Mouse (Mus musculus): ENCODE results near the gene Chaf1a.

Gene Chaf1a

DNA sequence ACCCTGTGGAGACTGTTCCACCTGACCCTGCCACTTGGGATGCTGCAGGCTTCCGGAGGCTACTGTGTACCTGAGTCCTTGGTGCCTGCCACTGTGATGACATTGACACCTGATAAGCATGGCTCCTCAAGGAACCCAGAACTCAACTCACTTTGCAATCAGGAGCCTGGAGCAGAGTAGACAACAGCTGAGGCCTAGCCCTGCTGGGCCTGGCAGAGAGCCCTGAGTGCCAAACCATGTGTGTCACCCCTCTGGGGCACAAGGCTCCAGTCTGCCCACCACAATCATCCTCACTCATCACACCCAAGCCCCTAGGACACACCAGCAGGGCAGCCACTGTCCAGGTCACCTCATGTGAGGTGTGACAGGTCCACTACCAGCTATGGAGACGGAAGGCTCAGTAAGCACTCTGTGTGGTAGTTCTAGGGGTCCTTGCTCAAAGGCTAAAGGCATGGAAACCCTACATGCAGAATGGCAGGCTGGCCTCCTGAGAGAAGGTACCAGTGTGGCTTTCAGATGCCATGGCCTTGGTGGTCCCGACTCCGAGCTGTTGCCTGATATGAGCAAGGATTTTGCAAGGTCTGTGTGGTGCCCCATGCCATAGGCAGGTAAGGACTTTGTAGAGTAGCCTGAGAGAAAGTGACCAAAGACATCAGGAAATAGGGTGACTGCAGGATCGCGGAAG lies 19.7 kb upstream of the Chaf1a start:
- no peak for DNase-seq (ENCODE audit: low read depth, low spot score)

DNA sequence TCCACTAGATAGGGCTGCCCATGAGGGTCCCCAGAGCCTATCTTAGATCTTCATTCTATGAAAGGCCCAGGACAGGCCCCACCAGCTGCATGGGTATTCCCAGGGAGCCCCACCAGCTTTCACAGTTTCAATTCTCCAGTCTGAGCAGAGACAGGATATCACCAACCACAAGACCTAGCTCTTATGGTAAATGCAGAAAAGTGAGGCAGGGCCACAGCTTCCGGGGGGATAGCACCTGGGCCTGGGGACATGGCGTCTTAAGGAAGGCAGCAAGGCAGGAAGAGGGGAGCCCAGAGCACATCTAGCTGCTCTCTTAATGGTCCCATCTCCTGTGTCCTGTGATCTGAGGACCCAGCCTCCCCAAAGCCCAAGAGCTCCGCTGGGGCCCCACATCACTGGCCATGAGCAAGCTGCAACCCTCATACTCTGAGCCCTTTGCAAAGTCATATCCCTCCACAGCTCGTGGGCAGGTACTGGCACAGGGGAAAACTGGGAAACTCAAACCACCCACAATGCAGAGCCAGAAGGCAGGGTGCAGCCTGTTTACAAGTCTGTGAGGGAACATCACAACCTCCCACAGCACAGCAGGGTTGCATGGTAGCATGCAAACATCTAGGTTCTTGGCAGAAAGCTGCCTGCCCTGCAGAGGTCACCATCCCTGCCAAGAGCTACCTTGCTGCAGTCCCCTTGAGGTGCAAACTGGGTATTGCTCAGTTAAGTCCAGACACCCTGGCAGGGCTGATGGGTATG lies 18.9 kb upstream of the Chaf1a start:
- peak; percentile 73 for DNase-seq (ENCODE audit: low read depth, low spot score)

DNA sequence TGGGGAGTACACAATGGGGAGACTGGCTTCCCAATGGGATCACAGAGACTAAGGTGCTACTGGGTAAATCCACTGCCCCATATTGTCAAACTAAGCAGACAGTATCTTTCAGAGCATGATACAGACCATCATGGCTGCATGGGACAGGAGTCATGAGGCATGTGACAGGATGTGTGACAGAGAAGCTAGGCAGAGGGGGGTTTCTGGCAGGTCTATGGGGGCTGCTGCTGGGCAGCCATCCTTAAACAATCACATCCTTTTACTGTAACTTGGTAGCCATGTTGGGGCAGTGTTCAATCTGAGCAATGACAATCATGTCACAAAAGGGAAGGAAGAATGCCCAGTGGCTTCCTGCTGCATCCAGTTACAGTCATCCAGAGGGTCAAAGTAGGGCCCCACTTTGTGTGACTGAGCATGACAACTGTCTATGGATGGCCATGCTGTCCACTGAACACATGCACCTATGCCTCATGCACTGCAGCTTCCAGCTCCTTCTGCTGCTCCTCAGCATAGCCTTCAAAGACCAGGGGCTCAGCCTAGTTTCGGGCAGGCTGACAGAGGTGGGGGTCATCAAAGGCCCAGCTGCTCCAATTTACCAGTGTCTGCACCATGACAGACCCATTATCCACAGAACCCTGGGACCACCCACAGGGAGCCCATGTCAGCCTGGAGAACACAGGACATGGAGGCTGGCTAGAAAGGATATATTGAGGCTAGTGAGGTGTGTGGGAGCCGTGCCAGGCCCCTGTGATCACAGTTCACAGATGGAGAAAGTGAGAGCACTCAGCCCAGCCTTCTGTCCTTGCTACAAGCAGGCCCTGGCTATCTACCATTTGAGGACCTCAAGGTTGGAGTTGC lies 17.9 kb upstream of the Chaf1a start:
- DNase-seq (ENCODE audit: low read depth, low spot score): no peak

DNA sequence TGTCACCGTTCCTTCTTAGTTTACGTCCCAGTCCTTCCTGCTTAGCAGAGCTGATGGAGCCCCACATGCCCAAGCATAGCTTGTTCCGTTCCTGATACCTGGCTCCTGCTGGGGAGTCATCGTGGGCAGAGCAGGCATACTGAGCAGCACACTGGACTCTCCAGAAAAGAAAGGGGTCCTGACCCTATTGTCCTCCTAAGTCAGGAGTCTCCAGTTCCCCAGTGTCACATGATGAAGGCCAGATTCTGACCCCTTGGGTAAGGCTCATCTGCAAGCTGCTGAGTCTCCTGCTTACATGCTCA lies 17.3 kb upstream of the Chaf1a start:
- no peak for DNase-seq (ENCODE audit: low read depth, low spot score)

DNA sequence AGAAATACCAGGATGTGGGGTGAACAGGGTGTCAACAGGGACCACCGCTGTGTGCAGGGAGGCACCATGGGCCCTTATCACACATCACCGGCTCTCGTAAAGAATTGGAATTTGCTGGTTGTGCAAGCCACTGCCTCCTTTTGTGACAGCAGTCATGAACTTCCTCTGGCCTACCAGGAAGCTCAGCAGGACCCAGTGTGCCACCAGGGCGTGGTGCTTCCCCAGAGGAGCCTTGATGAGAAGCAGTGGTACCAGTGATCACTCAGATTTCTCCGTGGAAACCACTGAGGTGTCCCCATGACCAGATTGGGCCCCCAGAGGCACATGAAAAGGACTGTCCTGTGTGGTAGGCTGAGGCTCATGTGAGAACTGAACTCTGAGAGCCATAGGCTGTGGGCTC lies 16.9 kb upstream of the Chaf1a start:
- no peak for DNase-seq (ENCODE audit: low read depth, low spot score)

DNA sequence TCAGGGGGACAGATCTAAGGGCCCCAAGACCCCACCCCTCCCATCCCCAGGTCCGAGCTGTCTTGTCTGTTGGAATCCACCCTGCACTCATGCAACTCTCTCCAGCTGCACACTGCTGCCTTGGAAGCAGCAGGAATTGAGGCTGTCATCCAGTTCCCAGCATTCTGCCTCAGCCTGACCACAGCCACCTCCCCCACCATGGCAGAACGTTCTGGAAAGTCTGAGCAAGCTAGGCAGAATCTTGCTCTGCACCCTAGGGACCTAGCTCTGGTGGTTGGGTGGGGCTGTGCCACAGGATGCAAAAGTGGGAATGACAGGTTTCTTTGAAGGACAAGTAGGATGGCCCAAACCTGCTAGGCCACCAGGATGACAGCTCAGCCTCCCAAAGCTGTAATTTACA lies 15.8 kb upstream of the Chaf1a start:
- no peak for DNase-seq (ENCODE audit: low read depth, low spot score)

DNA sequence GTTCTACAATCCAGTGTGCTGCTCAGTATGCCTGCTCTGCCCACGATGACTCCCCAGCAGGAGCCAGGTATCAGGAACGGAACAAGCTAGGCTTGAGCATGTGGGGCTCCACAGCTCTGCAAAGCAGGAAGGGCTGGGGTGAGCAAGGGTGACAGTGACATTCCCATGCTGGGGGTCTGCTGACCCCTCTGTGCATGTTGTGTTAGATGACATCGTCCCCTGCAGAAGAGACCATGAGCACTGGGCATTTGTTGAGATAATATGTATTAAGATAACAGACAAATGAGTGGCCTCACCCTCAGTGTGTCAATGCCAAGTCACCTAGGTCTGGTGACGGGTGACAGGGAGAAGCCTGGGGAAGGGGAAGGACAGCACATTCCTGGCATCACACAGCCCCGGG lies 15.3 kb upstream of the Chaf1a start:
- DNase-seq (ENCODE audit: low read depth, low spot score): no peak

DNA sequence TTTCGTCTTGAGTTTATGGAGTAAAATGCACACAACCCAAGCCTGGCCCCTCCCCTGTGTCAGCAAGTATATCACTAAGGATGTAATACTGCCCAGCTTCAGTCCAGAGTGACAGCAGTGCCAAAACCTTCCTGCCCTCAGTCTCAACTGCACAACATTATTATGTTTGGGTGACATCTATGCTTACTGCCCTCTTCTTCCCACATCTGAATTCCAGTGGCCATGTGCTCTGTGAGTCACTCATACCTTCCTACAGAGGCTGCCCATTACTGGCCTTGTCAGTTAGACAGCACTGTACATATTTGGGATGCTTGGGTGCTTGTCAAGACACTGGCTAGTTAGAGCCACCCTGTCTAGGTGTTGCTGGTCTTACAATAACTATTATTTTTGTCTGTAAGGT lies 13.9 kb upstream of the Chaf1a start:
- DNase-seq (ENCODE audit: low read depth, low spot score): no peak

DNA sequence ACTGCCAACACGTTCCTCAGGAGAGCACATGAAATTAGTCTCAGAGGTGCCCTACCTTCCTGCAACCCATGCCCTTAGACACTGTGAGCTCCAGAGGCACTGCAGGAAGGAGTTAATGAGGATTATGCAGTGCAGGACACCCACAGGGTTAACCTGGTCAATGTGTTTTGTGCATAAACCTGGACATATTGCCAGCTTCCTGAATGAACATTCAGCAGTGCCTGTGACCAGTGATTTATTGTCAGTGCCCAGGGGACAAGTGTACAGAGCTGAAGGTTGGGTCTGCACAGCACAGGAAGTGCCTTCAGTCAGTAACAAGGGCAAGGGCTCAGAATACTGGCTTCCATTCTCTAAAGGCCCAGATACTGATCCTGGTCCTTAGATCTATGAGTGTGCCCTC lies 13.4 kb upstream of the Chaf1a start:
- DNase-seq (ENCODE audit: low read depth, low spot score): no peak

DNA sequence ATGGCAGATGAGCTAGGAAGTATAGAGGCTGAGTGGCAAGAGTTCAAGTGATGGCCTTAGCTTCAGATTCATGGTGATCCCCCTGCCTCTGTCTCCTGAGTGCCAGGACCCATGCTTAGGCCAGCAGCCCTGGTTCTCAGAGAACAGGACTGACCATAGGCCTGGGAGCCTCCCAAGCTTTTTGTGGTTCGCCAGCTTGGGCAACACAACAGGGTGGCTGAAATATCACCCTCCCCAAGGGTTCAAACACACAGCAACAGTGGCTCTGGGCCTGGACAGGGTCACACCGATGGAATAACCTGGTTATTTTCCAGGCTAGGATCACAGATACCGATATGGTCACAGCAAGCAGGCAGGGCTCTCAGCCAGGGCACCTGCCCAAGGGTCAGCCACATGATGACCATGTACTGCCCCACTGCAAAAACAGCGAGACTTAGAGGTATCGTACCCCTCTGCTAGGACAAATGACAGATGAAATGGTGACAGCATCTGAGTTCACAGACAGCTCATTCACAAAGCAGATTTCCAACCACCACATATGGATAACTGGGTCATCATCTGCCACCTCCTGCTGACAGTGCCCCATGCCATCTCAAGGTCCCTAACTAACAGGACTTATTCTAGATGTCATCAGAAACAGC lies 12.3 kb upstream of the Chaf1a start:
- DNase-seq (ENCODE audit: low read depth, low spot score): no peak

DNA sequence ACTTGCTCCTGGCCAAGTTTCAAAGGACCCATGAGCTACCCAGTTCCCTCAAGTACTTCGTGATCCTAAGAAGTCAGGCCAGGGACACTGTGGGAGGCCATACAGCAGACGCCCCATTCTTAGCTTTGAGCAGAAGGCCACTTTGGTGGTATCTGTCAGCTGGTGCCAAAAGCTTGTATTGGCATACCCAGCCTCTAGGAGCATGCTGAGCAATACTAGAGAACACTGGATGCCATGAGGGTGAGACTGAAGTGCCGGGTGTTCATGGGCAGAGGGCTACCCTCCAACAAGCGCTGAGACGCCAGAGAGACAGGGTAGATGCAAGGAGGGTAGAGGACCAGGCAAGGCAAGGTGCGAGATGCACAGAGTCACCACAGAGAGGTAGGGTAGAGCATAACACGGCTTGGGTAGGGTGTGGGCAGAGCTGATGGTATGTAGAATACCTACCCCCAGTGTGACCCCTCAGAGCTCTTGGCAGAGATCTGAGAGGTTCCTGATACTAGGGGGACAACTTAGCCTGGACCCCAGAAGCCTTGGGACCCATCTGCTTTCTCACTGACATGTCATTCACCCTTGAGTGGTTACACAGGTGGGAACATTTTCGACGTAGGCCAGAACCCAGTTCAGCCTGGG lies 9.9 kb upstream of the Chaf1a start:
- no peak for DNase-seq (ENCODE audit: low read depth, low spot score)

DNA sequence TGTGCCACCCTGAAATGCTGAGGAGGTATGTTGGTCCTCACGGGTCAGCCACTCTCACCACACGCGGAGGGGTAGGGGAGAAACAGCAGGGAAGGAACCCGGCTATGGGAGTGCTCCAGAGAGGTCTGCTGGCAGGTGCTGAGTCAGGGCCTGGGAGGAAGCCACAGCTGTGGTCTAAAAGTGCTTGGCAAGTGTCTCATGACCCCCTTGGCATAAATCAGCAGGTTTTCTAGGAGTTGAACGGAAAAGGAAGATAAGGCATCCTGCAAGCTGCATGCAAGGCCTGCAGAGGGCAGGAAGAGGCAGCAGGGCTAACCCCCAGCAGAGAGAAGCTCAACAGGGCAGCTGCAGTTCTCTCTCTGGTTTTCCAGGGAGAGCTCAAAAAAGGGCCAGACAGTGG lies 9.3 kb upstream of the Chaf1a start:
- DNase-seq (ENCODE audit: low read depth, low spot score): no peak

DNA sequence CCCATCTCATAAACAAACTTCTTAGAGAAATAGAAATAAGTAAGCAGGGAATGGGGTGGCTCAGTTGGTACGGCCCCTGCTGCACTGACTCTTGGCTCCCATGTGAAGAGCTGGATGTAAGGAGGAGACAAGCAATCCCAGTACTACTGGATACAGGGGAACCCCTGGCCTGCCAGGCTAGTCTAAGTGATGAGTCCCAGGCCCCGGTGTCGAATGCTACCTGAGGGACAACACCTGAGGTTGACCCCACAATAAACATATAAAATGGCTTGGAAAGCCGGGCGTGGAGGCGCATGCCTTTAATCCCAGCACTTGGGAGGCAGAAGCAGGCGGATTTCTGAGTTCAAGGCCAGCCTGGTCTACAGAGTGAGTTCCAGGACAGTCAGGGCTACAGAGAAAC lies 8.8 kb upstream of the Chaf1a start:
- no peak for DNase-seq (ENCODE audit: low read depth, low spot score)

DNA sequence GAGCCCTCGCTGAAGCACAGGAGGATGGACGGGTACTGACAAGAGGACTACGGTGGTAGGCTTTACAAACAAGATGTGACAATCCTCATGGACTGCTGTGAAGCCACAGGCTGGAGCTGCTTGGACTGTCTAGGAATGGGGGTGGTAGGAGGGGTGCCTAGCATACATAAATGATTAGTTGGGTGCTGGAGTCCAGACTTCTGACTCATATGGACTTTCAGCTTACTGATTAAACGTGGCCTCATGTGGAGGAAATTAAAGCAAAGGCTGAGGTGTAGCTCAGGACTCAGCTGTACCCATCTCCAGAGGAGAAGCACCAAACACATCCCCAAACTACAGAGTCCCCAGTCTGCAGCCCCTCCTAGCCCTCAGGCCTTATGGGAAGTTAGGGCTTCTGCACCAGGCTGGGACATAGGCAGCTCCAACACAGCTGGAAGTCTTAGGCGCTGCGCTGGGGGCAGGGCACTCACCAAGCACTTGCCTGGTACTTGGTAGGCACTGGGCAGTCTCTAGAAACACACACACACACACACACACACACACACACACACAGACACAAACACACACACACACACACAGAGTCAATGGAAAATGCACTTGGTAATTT lies 8.0 kb upstream of the Chaf1a start:
- DNase-seq (ENCODE audit: low read depth, low spot score): no peak

DNA sequence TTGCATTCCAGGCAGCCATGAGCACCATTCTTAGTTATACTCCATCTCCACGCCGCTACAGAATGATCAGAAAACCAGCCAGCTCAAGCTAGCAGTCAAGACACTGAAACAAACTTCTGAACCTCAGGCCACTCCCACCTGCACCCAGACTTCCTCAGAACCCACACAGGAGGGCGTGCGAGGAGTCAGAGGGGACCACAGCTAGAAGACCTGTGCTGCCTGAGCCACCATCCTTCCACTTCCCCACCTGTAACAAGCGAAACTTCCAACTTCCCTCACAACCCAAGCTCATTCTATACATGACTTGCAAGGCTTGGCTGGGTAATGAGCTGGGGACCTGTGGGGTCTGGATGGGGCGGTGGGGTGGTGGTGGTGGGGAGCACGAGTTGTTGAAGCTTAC lies 7.4 kb upstream of the Chaf1a start:
- DNase-seq (ENCODE audit: low read depth, low spot score): peak; percentile 59

DNA sequence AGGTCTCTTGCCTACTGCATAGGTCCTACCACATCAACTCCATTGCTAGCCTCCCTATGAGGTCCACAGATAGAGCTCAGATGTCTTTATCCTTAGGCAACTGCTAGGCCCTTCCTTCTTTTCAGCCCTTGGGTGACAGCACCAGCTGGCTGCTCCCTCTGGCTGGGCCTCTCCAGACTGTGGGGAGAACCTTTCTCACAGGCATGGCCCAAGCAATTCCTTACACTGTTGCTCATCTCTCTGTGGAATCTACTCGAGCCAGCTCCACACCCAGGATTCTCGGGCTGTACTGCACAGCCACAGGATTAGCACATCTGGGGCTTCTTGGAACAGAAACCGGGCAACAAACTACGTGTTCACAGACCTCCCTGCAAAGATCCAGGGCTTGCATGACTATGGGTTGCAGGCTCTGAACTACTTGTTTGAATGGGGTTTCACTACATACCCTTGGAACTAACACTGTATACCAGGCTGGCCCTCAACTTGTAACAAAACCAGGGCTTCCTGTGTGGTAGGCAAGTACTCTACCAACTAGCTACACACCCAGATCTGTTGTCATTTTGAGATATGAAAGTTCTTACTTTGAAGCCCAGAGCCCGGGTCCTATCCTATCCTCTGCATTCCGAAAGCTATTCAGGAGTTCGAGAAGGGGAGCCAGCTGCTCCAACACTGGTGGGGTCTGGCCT lies 6.1 kb upstream of the Chaf1a start:
- peak; percentile 55 for DNase-seq (ENCODE audit: low read depth, low spot score)

DNA sequence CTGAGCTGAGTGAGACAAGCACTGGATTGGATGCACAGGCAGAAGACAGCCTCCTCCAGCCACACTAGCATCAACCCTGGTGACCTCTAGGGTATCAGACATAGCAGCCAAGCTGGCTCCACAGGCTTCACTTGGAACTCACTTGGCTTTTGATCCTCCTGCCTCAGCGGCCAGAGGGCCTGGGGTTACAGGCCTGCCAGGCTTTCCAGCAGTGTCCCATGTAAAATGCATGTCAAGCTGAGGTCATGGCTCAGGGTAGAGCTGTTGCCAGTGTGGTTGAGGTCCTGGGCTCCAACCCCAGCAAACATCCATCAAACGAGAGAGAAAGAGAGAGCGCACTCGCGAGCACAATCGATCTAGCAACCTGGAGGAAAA lies 5.5 kb upstream of the Chaf1a start:
- DNase-seq (ENCODE audit: low read depth, low spot score): peak; percentile 33

DNA sequence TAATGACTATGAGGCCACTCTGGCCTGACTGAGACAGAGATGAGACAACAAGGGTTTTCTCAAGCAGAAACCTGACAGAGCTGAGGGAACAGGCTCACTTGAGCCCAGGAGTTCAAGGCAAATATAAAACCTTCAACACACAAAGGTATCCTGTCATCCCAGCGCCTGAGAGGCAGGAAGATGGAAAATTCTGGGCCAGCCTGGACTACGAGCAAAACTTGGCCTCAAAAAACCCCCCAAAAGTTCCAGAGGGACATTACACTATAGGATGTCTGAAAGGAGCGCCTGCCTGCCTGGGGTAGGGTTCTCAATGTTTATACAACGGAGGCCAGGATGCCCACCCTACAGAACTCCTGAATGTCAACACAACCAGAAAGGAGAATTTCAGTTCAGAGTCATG lies 5.0 kb upstream of the Chaf1a start:
- no peak for DNase-seq (ENCODE audit: low read depth, low spot score)

DNA sequence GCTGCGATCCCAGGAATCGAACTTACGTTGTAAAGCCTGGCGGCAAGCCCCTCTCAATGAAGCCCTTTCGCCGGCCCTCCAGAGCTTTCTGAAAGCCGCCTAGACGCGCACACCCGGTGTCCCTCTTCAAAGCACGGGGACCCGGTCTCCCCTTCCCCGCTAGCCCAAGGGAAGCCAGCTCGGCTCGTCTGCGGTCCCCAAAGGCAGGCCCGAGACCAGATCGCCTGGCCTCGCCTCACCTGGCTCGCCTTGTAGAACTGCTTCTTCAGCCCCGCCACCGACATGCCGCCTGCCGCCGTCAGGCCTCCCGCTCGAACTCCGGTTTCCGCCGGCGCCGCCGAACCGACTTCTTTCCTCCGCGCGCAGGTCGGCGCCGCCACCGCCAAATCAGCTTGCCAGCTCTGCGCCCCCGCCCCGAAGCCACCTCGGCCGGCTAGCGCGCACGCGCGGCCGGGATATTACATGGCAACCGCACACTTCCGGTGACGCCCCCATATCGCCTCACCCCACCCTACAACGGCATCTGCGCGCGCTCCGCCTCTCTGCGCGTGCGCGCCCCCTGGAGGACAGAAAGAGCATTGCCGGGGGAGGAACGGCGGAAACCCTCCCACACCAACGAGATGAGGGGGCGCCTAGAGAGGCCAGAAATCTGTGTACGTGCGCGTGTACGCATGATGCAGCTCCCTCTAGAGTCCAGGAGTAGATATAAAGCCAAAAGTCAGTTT lies 3.9 kb upstream of the Chaf1a start, which contains the start of gene Sh3gl1:
Gene Sh3gl1 (minus strand): TSS at position 460 of the 725 bp plus-strand sequence.
- DNase-seq (ENCODE audit: low read depth, low spot score): peak; percentile 100

DNA sequence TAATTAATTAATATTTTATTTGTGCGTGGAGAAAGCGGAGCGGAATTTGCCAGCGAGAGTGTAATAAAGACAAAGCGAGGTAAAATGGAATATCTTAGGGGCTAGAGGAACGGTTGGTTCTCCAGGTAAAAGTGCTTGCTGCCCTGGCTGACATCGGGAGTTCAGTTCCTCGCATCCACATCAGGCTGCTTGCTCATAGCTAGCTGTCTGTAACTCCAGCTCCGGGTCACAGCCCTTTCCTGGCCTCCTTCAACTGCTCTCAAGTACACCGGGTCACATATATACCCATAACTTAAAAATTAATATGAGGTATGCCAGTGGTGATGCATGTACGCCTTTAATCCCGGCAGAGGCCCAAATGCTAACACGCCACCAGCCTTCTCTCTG lies 3.3 kb upstream of the Chaf1a start:
- no peak for DNase-seq (ENCODE audit: low read depth, low spot score)

Measured in CD4-positive helper T cell, adult 2 months (primary cell).